Mouse (Mus musculus) midbrain, embryonic 15.5 days (tissue): ENCODE results near the gene Paqr9. TPM values are rescaled to one million over a fixed set of nuclear protein-coding genes. Genes with fewer than 3 reads are reported as not detected.

ENCODE experiments used
- ATAC-seq: fragments of 200-750 bp; cut with Nextera tagmentation; replicated peaks from 2 replicates; pipeline ENCODE4 v1.8.0; 2017; ENCODE audit warnings: moderate TSS enrichment
- H3K27ac ChIP-seq: fragments of 300-500 bp; sonication (generic); 2 replicates; pipeline ENCODE4 v1.5.1; 2015; ENCODE audit warnings: mild to moderate bottlenecking, inconsistent platforms
- H3K27me3 ChIP-seq: fragments of 300-500 bp; sonication (generic); replicated peaks from 2 replicates; pipeline ENCODE4 v1.6.1; 2015; ENCODE audit warnings: inconsistent platforms
- H3K36me3 ChIP-seq: fragments of 300-500 bp; sonication (generic); replicated peaks from 2 replicates; pipeline ENCODE4 v1.6.1; 2015; ENCODE audit warnings: inconsistent platforms
- H3K4me1 ChIP-seq: fragments of 300-500 bp; sonication (generic); 2 replicates; pipeline ENCODE4 v1.6.1; 2015; ENCODE audit warnings: inconsistent platforms
- H3K4me2 ChIP-seq: fragments of 300-500 bp; sonication (generic); 2 replicates; pipeline ENCODE4 v1.6.1; 2015; ENCODE audit warnings: inconsistent platforms, mild to moderate bottlenecking, moderate library complexity
- H3K4me3 ChIP-seq: fragments of 300-500 bp; sonication (generic); 2 replicates; pipeline ENCODE4 v1.5.1; 2015; ENCODE audit warnings: mild to moderate bottlenecking, inconsistent platforms
- H3K9ac ChIP-seq: fragments of 300-500 bp; sonication (generic); 2 replicates; pipeline ENCODE4 v1.6.1; 2015; ENCODE audit warnings: mild to moderate bottlenecking, inconsistent platforms
- H3K9me3 ChIP-seq: fragments of 300-500 bp; sonication (generic); 2 replicates; pipeline ENCODE4 v1.6.1; 2016; ENCODE audit warnings: inconsistent platforms
- WGBS: fragments of 180-500 bp; shearing (Covaris S2); methylation state at CpG from one replicate; pipeline ENCODE4 v1.1.7; 2015; ENCODE audit warnings: mixed read lengths; 5-methylcytosine and 5-hydroxymethylcytosine counted together
- polyA plus RNA-seq: library from polyadenylated mRNA; unstranded; fragments of >200 nt; fragmentation: Nextera tagmentation; extraction: Ambion mirVana; gene quantifications from 2 replicates; pipeline ENCODE4 v1.2.1, GENCODE M21; 2015

The Paqr9 gene
- polyA plus RNA-seq, 1 experiment from 2014 or later: 5.1 TPM

GRCm38 (mm10) chr9:95588070-95588469 is 28.6 kb downstream of the Paqr9 start:
- WGBS: 89% methylated on average over 7 of the region's 7 CpGs
- ATAC-seq: no peak
- H3K9me3 ChIP-seq: no peaks in the 10 kb centered on the region

GRCm38 (mm10) chr9:95594291-95594690 is 34.8 kb downstream of the Paqr9 start:
- 91% methylated on average over 4 of the region's 4 CpGs for WGBS
- Histone ChIP-seq H3K4me2 (no peak overlapping the region), H3K27ac (no peak overlapping the region), H3K4me3 (no peak overlapping the region), H3K9me3 (no peaks in the 10 kb centered on the region), H3K9ac (no peak overlapping the region), H3K36me3 (no peaks in the 10 kb centered on the region), H3K4me1 (no peaks in the 10 kb centered on the region), H3K27me3 (no peaks in the 10 kb centered on the region)
- no peak for ATAC-seq

More at GRCm38 (mm10) chr9:95588070-95588469, 28.6 kb downstream of the Paqr9 start:
- H3K36me3 ChIP-seq: no peaks in the 10 kb centered on the region
- no peaks in the 10 kb centered on the region for H3K4me1 ChIP-seq
- no peak overlapping the region for H3K4me2 ChIP-seq
- no peak overlapping the region for H3K27ac ChIP-seq
- H3K9ac ChIP-seq: no peak overlapping the region
- no peak overlapping the region for H3K4me3 ChIP-seq
- H3K27me3 ChIP-seq: 0 out of 2 replicates have a peak, but pooled peaks cover 2% of the 10 kb centered on the region

- H3K4me2 ChIP-seq: peak overlapping the region; percentile 15; the same call in 1 of the 2 replicates
- H3K36me3 ChIP-seq: no peaks in the 10 kb centered on the region
- no peak overlapping the region for H3K9ac ChIP-seq
- no peak for ATAC-seq
- no peaks in the 10 kb centered on the region for H3K4me1 ChIP-seq
- 55% methylated on average over 13 of the region's 13 CpGs for WGBS
- H3K27ac ChIP-seq: no peak overlapping the region
- no peaks in the 10 kb centered on the region for H3K9me3 ChIP-seq
- no peak overlapping the region for H3K4me3 ChIP-seq
- H3K27me3 ChIP-seq: no peaks in the 10 kb centered on the region
Measured at GRCm38 (mm10) chr9:95597466-95598178, 38.2 kb downstream of the Paqr9 start.

- 62% methylated on average over 19 of the region's 19 CpGs for WGBS
- no peak overlapping the region for H3K4me3 ChIP-seq
Measured at GRCm38 (mm10) chr9:95598179-95598721, 38.8 kb downstream of the Paqr9 start.

GRCm38 (mm10) chr9:95599399-95599798 is 39.9 kb downstream of the Paqr9 start:
- no peak overlapping the region for H3K27ac ChIP-seq
- no peak overlapping the region for H3K4me3 ChIP-seq
- WGBS: 88% methylated on average over 4 of the region's 4 CpGs
- H3K9ac ChIP-seq: no peak overlapping the region
- no peaks in the 10 kb centered on the region for H3K4me1 ChIP-seq
- H3K27me3 ChIP-seq: no peaks in the 10 kb centered on the region
- no peaks in the 10 kb centered on the region for H3K36me3 ChIP-seq
- no peak overlapping the region for H3K4me2 ChIP-seq
- no peaks in the 10 kb centered on the region for H3K9me3 ChIP-seq
- ATAC-seq: no peak

More at GRCm38 (mm10) chr9:95598179-95598721, 38.8 kb downstream of the Paqr9 start:
- Histone ChIP-seq H3K9me3 (no peaks in the 10 kb centered on the region), H3K4me2 (peak overlapping the region; percentile 15; the same call in 1 of the 2 replicates), H3K4me1 (no peaks in the 10 kb centered on the region), H3K9ac (no peak overlapping the region), H3K27ac (no peak overlapping the region), H3K27me3 (no peaks in the 10 kb centered on the region), H3K36me3 (no peaks in the 10 kb centered on the region)
- ATAC-seq: no peak

- no peak overlapping the region for H3K27ac ChIP-seq
- 86% methylated on average over 3 of the region's 3 CpGs for WGBS
- no peaks in the 10 kb centered on the region for H3K4me1 ChIP-seq
- no peaks in the 10 kb centered on the region for H3K9me3 ChIP-seq
- ATAC-seq: no peak
- H3K27me3 ChIP-seq: no peaks in the 10 kb centered on the region
- no peak overlapping the region for H3K4me2 ChIP-seq
- H3K4me3 ChIP-seq: no peak overlapping the region
- H3K9ac ChIP-seq: no peak overlapping the region
- no peaks in the 10 kb centered on the region for H3K36me3 ChIP-seq
Measured at GRCm38 (mm10) chr9:95602849-95603248, 43.4 kb downstream of the Paqr9 start.

GRCm38 (mm10) chr9:95603316-95603715 is 43.9 kb downstream of the Paqr9 start:
- H3K36me3 ChIP-seq: no peaks in the 10 kb centered on the region
- H3K9ac ChIP-seq: no peak overlapping the region
- 79% methylated on average over 9 of the region's 9 CpGs for WGBS
- H3K4me2 ChIP-seq: no peak overlapping the region
- no peaks in the 10 kb centered on the region for H3K27me3 ChIP-seq
- no peak overlapping the region for H3K27ac ChIP-seq
- no peaks in the 10 kb centered on the region for H3K4me1 ChIP-seq
- H3K9me3 ChIP-seq: no peaks in the 10 kb centered on the region
- ATAC-seq: no peak
- no peak overlapping the region for H3K4me3 ChIP-seq

GRCm38 (mm10) chr9:95607196-95607595 is 47.7 kb downstream of the Paqr9 start:
- WGBS: 64% methylated on average over 5 of the region's 5 CpGs
- Histone ChIP-seq H3K27ac (no peak overlapping the region), H3K9ac (no peak overlapping the region), H3K4me1 (no peaks in the 10 kb centered on the region), H3K4me2 (no peak overlapping the region), H3K36me3 (no peaks in the 10 kb centered on the region), H3K4me3 (no peak overlapping the region), H3K9me3 (no peaks in the 10 kb centered on the region), H3K27me3 (no peaks in the 10 kb centered on the region)
- no peak for ATAC-seq

GRCm38 (mm10) chr9:95612246-95612768 is 52.9 kb downstream of the Paqr9 start:
- Histone ChIP-seq H3K27ac (no peak overlapping the region), H3K9me3 (no peaks in the 10 kb centered on the region), H3K36me3 (no peaks in the 10 kb centered on the region), H3K4me2 (no peak overlapping the region), H3K9ac (no peak overlapping the region), H3K4me1 (0 out of 2 replicates have a peak, but pooled peaks cover 5% of the 10 kb centered on the region), H3K27me3 (no peaks in the 10 kb centered on the region), H3K4me3 (no peak overlapping the region)
- no peak for ATAC-seq
- WGBS: 78% methylated on average over 8 of the region's 8 CpGs

GRCm38 (mm10) chr9:95613426-95614127 is 54.1 kb downstream of the Paqr9 start:
- H3K4me1 ChIP-seq: 0 out of 2 replicates have a peak, but pooled peaks cover 5% of the 10 kb centered on the region
- WGBS: 9% methylated on average over 8 of the region's 9 CpGs
- H3K4me3 ChIP-seq: peak overlapping the region; percentile 21; the same call in 1 of the 2 replicates
- no peak overlapping the region for H3K9ac ChIP-seq
- H3K27me3 ChIP-seq: no peaks in the 10 kb centered on the region
- peak overlapping the region; percentile 41 for H3K4me2 ChIP-seq
- H3K36me3 ChIP-seq: no peaks in the 10 kb centered on the region
- no peak overlapping the region for H3K27ac ChIP-seq
- H3K9me3 ChIP-seq: no peaks in the 10 kb centered on the region
- peak; percentile 82 for ATAC-seq

GRCm38 (mm10) chr9:95614861-95615615 is 55.6 kb downstream of the Paqr9 start:
- Histone ChIP-seq H3K4me2 (no peak overlapping the region), H3K9ac (no peak overlapping the region), H3K9me3 (no peaks in the 10 kb centered on the region), H3K4me3 (no peak overlapping the region), H3K4me1 (0 out of 2 replicates have a peak, but pooled peaks cover 5% of the 10 kb centered on the region), H3K36me3 (no peaks in the 10 kb centered on the region), H3K27ac (no peak overlapping the region), H3K27me3 (no peaks in the 10 kb centered on the region)
- 82% methylated on average over 14 of the region's 14 CpGs for WGBS
- ATAC-seq: no peak

GRCm38 (mm10) chr9:95615961-95616360 is 56.5 kb downstream of the Paqr9 start:
- no peak for ATAC-seq
- H3K4me1 ChIP-seq: 0 out of 2 replicates have a peak, but pooled peaks cover 5% of the 10 kb centered on the region

More at GRCm38 (mm10) chr9:95615961-95616360, 56.5 kb downstream of the Paqr9 start:
- H3K4me2 ChIP-seq: no peak overlapping the region
- 87% methylated on average over 3 of the region's 3 CpGs for WGBS
- no peak overlapping the region for H3K27ac ChIP-seq
- no peak overlapping the region for H3K4me3 ChIP-seq
- no peaks in the 10 kb centered on the region for H3K36me3 ChIP-seq
- no peaks in the 10 kb centered on the region for H3K27me3 ChIP-seq
- no peaks in the 10 kb centered on the region for H3K9me3 ChIP-seq
- no peak overlapping the region for H3K9ac ChIP-seq
